7 mouse cellular contexts compared by ENCODE assay signal in genomic region chr8:105306146-105306691, GRCm38 (mm10). TPM values are rescaled to one million over a fixed set of nuclear protein-coding genes. Genes with fewer than 3 reads are reported as not detected.
DNase-seq lines count a peak whose midpoint lies in the region; ATAC-seq lines count a peak whose summit lies in the region.

No protein-coding gene starts in this region.

- no peaks in the 10 kb centered on the region for H3K9me3 ChIP-seq in lung, embryonic 16.5 days (ENCODE audit: control insufficient read depth, low read length)
- no peaks in the 10 kb centered on the region for H3K9me3 ChIP-seq in forebrain, embryonic 12.5 days
- no peaks in the 10 kb centered on the region for H3K9me3 ChIP-seq in limb, embryonic 10.5 days (replicated peaks)
- H3K9me3 ChIP-seq in stomach, embryonic 14.5 days (ENCODE audit: control insufficient read depth, low read depth, low read length) = no peaks in the 10 kb centered on the region

- DNase-seq in lung, postnatal 10 days = no peak
- no peak for DNase-seq in limb, embryonic 10.5 days (ENCODE audit: low spot score)
- DNase-seq in spleen, adult 12 weeks (ENCODE audit: low spot score) = no peak
- no peak for DNase-seq in retina, postnatal 1 day

- WGBS in lung, embryonic 16.5 days = 24% methylated on average over 5 of the region's 5 CpGs
- 61% methylated on average over 5 of the region's 5 CpGs for WGBS in forebrain, embryonic 12.5 days
- 48% methylated on average over 5 of the region's 5 CpGs for WGBS in limb, embryonic 10.5 days
- WGBS in stomach, embryonic 14.5 days = 38% methylated on average over 5 of the region's 5 CpGs

- H3K27ac ChIP-seq in lung, embryonic 16.5 days (ENCODE audit: low read length) = peak overlapping the region; percentile 92
- H3K27ac ChIP-seq in forebrain, embryonic 12.5 days = no peak overlapping the region
- H3K27ac ChIP-seq in limb, embryonic 10.5 days = peak overlapping the region; percentile 75
- H3K27ac ChIP-seq in stomach, embryonic 14.5 days (ENCODE audit: low read length) = peak overlapping the region; percentile 85

- peaks cover 23% of the 10 kb centered on the region for H3K4me1 ChIP-seq in lung, embryonic 16.5 days (replicated peaks; ENCODE audit: control insufficient read depth, insufficient read depth, low read length)
- peaks cover 21% of the 10 kb centered on the region for H3K4me1 ChIP-seq in forebrain, embryonic 12.5 days
- peaks cover 23% of the 10 kb centered on the region for H3K4me1 ChIP-seq in limb, embryonic 10.5 days
- H3K4me1 ChIP-seq in stomach, embryonic 14.5 days (ENCODE audit: control insufficient read depth, insufficient read depth, low read length) = peaks cover 26% of the 10 kb centered on the region

- H3K9ac ChIP-seq in lung, embryonic 16.5 days (ENCODE audit: low read length) = peak overlapping the region; percentile 69
- H3K9ac ChIP-seq in forebrain, embryonic 12.5 days = 0 out of 2 replicates have a peak overlapping the region, but pooled peaks have one; percentile 29
- H3K9ac ChIP-seq in stomach, embryonic 14.5 days (replicated peaks; ENCODE audit: low read depth, low read length) = peak overlapping the region; percentile 36; the same call in 1 of the 2 replicates

- no peaks in the 10 kb centered on the region for H3K27me3 ChIP-seq in lung, embryonic 16.5 days (ENCODE audit: control insufficient read depth, insufficient read depth, low read depth, low read length)
- no peaks in the 10 kb centered on the region for H3K27me3 ChIP-seq in forebrain, embryonic 12.5 days
- H3K27me3 ChIP-seq in limb, embryonic 10.5 days (ENCODE audit: low read depth, poor library complexity, severe bottlenecking) = no peaks in the 10 kb centered on the region
- no peaks in the 10 kb centered on the region for H3K27me3 ChIP-seq in stomach, embryonic 14.5 days (ENCODE audit: control insufficient read depth, insufficient read depth, low read length)

- peak overlapping the region; percentile 74 for H3K4me2 ChIP-seq in lung, embryonic 16.5 days (ENCODE audit: low read depth, low read length)
- H3K4me2 ChIP-seq in forebrain, embryonic 12.5 days = peak overlapping the region; percentile 45
- H3K4me2 ChIP-seq in stomach, embryonic 14.5 days (replicated peaks; ENCODE audit: low read depth, low read length) = peak overlapping the region; percentile 71

- ATAC-seq in lung, embryonic 16.5 days (ENCODE audit: low read depth) = peak; percentile 28
- ATAC-seq in forebrain, embryonic 12.5 days (ENCODE audit: low FRiP score) = peak; percentile 3; the same call in 1 of the 2 replicates
- ATAC-seq in stomach, embryonic 14.5 days (ENCODE audit: insufficient number of reproducible peaks, insufficient read depth, low FRiP score, low read depth) = 0 out of 2 replicates have a peak, but pooled peaks have one; percentile 5

- peaks cover 36% of the 10 kb centered on the region for H3K36me3 ChIP-seq in lung, embryonic 16.5 days (ENCODE audit: control insufficient read depth, insufficient read depth, low read length)
- H3K36me3 ChIP-seq in forebrain, embryonic 12.5 days (replicated peaks) = peaks cover 81% of the 10 kb centered on the region
- peaks cover 85% of the 10 kb centered on the region for H3K36me3 ChIP-seq in limb, embryonic 10.5 days
- H3K36me3 ChIP-seq in stomach, embryonic 14.5 days (ENCODE audit: control insufficient read depth, insufficient read depth, low read length) = peaks cover 51% of the 10 kb centered on the region

- peak overlapping the region; percentile 52 for H3K4me3 ChIP-seq in lung, embryonic 16.5 days (ENCODE audit: low read length)
- H3K4me3 ChIP-seq in forebrain, embryonic 12.5 days (replicated peaks) = no peak overlapping the region
- peak overlapping the region; percentile 47 for H3K4me3 ChIP-seq in limb, embryonic 10.5 days
- H3K4me3 ChIP-seq in stomach, embryonic 14.5 days (ENCODE audit: low read depth, low read length) = peak overlapping the region; percentile 36

RNA-seq across cellular contexts. Expression of gene Elmo3, which starts 0.8 kb away (rescaled TPM):
- 14.8 and 15.6 TPM in 2 replicates for polyA plus RNA-seq in lung, embryonic 16.5 days (2015; fragmentation: Nextera tagmentation; extraction: Ambion mirVana)
- polyA plus RNA-seq in forebrain, embryonic 12.5 days (2016; fragmentation: Nextera tagmentation; extraction: Ambion mirVana) = 1.3 and 1.4 TPM in 2 replicates
- 1.9 and 2.7 TPM in 2 replicates for polyA plus RNA-seq in limb, embryonic 10.5 days (2016; fragmentation: Nextera tagmentation; extraction: Ambion mirVana)
- 14.3 and 15.2 TPM in 2 replicates for polyA plus RNA-seq in stomach, embryonic 14.5 days (2014; fragmentation: Nextera tagmentation; extraction: Ambion mirVana)

RNA-seq across cellular contexts. Expression of gene E2f4, which starts 8.8 kb away (rescaled TPM):
- 69.1 and 76.2 TPM in 2 replicates for polyA plus RNA-seq in lung, embryonic 16.5 days (2015; fragmentation: Nextera tagmentation; extraction: Ambion mirVana)
- polyA plus RNA-seq in forebrain, embryonic 12.5 days (2016; fragmentation: Nextera tagmentation; extraction: Ambion mirVana) = 79.1 and 80.1 TPM in 2 replicates
- polyA plus RNA-seq in limb, embryonic 10.5 days (2016; fragmentation: Nextera tagmentation; extraction: Ambion mirVana) = 144 and 160 TPM in 2 replicates
- polyA plus RNA-seq in stomach, embryonic 14.5 days (2014; fragmentation: Nextera tagmentation; extraction: Ambion mirVana) = 95.0 and 95.8 TPM in 2 replicates

RNA-seq across cellular contexts. Expression of gene Exoc3l, which starts 10.3 kb away (rescaled TPM):
- polyA plus RNA-seq in lung, embryonic 16.5 days (2015; fragmentation: Nextera tagmentation; extraction: Ambion mirVana) = 34.4 and 35.5 TPM in 2 replicates
- polyA plus RNA-seq in forebrain, embryonic 12.5 days (2016; fragmentation: Nextera tagmentation; extraction: Ambion mirVana) = 10.4 and 11.2 TPM in 2 replicates
- 11.5 and 15.1 TPM in 2 replicates for polyA plus RNA-seq in limb, embryonic 10.5 days (2016; fragmentation: Nextera tagmentation; extraction: Ambion mirVana)
- 7.9 and 9.2 TPM in 2 replicates for polyA plus RNA-seq in stomach, embryonic 14.5 days (2014; fragmentation: Nextera tagmentation; extraction: Ambion mirVana)

RNA-seq across cellular contexts. Expression of gene 4931428F04Rik, which starts 16.6 kb away (rescaled TPM):
- 8.3 and 9.5 TPM in 2 replicates for polyA plus RNA-seq in lung, embryonic 16.5 days (2015; fragmentation: Nextera tagmentation; extraction: Ambion mirVana)
- 47.6 and 53.0 TPM in 2 replicates for polyA plus RNA-seq in forebrain, embryonic 12.5 days (2016; fragmentation: Nextera tagmentation; extraction: Ambion mirVana)
- polyA plus RNA-seq in limb, embryonic 10.5 days (2016; fragmentation: Nextera tagmentation; extraction: Ambion mirVana) = 13.9 and 19.2 TPM in 2 replicates
- polyA plus RNA-seq in stomach, embryonic 14.5 days (2014; fragmentation: Nextera tagmentation; extraction: Ambion mirVana) = 10.3 and 10.7 TPM in 2 replicates

RNA-seq across cellular contexts. Expression of gene Lrrc29, which starts 19.9 kb away (rescaled TPM):
- polyA plus RNA-seq in lung, embryonic 16.5 days (2015; fragmentation: Nextera tagmentation; extraction: Ambion mirVana) = 2.1 and 2.6 TPM in 2 replicates
- polyA plus RNA-seq in forebrain, embryonic 12.5 days (2016; fragmentation: Nextera tagmentation; extraction: Ambion mirVana) = 0.78 and 1.1 TPM in 2 replicates
- polyA plus RNA-seq in limb, embryonic 10.5 days (2016; fragmentation: Nextera tagmentation; extraction: Ambion mirVana) = 1.4 TPM in 2 replicates
- polyA plus RNA-seq in stomach, embryonic 14.5 days (2014; fragmentation: Nextera tagmentation; extraction: Ambion mirVana) = 2.6 and 3.6 TPM in 2 replicates
